In genomic region chr17:26956895-26957294, GRCm38 (mm10) we compare ENCODE assay signal across 13 mouse cellular contexts. TPM values are rescaled to one million over a fixed set of nuclear protein-coding genes. Genes with fewer than 3 reads are reported as not detected.
DNase-seq lines count a peak whose midpoint lies in the region; ATAC-seq lines count a peak whose summit lies in the region.
"Had no signal": no experiment of that assay in that cellular context is flagged by ENCODE, and none has a peak within 500 bp of the region (broad histone marks: within the 10 kb centered on the region; RNA-seq: fewer than 3 reads in every experiment).

No protein-coding gene starts in this region.

- DNase-seq in spleen, postnatal 4 days (ENCODE audit: low spot score in 2 of 2), result peak; percentile 51 to 74
- no peak for DNase-seq in spleen, adult 18-20 months
- peak; percentile 74 for DNase-seq in c-Kit-positive CD71-positive TER-119-negative erythroid progenitor cells, embryonic 14.5 days (ENCODE audit: low read depth)
- DNase-seq in liver, result peak; percentile 80
- DNase-seq in kidney, postnatal 4 days, result no peak
- no peak for DNase-seq in cerebellum, adult 18-20 months
- DNase-seq: adrenal gland, adult 8-10 months; gastrocnemius, postnatal 14 days; heart, postnatal 14 days; kidney, adult 8-10 months; thymus, adult 18-20 months had no signal

- ATAC-seq in megakaryocyte-erythroid progenitor cell, adult 5-6 weeks (replicated peaks; ENCODE audit: low FRiP score, low TSS enrichment, poor library complexity, severe bottlenecking), result peak; percentile 81
- ATAC-seq: hindbrain, postnatal 0 days had no signal

RNA-seq across cellular contexts. Expression of gene Syngap1, which starts 15.8 kb away (rescaled TPM):
- 18.2 and 33.6 TPM in 2 replicates for total RNA-seq in megakaryocyte-erythroid progenitor cell, adult 5-6 weeks (2014; fragmentation: Nextera tagmentation)
- total RNA-seq in megakaryocyte-erythroid progenitor cell, adult 5-6 weeks (2017), result 7.7 and 9.1 TPM in 2 replicates

RNA-seq across cellular contexts. Expression of gene Zbtb9, which starts 16.1 kb away (rescaled TPM):
- 5.5 and 14.6 TPM in 2 replicates for total RNA-seq in megakaryocyte-erythroid progenitor cell, adult 5-6 weeks (2014; fragmentation: Nextera tagmentation)
- total RNA-seq in megakaryocyte-erythroid progenitor cell, adult 5-6 weeks (2017), result 18.3 and 22.0 TPM in 2 replicates

RNA-seq across cellular contexts. Expression of gene Cuta, which starts 17.5 kb away (rescaled TPM):
- total RNA-seq in megakaryocyte-erythroid progenitor cell, adult 5-6 weeks (2014; fragmentation: Nextera tagmentation), result 154 and 184 TPM in 2 replicates
- 55.2 and 93.0 TPM in 2 replicates for total RNA-seq in megakaryocyte-erythroid progenitor cell, adult 5-6 weeks (2017)

RNA-seq across cellular contexts. Expression of gene Phf1, which starts 24.0 kb away (rescaled TPM):
- total RNA-seq in megakaryocyte-erythroid progenitor cell, adult 5-6 weeks (2014; fragmentation: Nextera tagmentation), result 8.2 and 11.6 TPM in 2 replicates
- 2.2 and 2.8 TPM in 2 replicates for total RNA-seq in megakaryocyte-erythroid progenitor cell, adult 5-6 weeks (2017)

RNA-seq across cellular contexts. Expression of gene Kifc5b, which starts 40.0 kb away (rescaled TPM):
- total RNA-seq in megakaryocyte-erythroid progenitor cell, adult 5-6 weeks (2014; fragmentation: Nextera tagmentation), result 15.6 and 19.6 TPM in 2 replicates
- 9.1 and 9.7 TPM in 2 replicates for total RNA-seq in megakaryocyte-erythroid progenitor cell, adult 5-6 weeks (2017)

Comparison
In these comparisons a context has a peak if more than half of its experiments do, and no peak if none do; other contexts are left out.
1. DNase-seq: peak in spleen, postnatal 4 days (2 of 2), c-Kit-positive CD71-positive TER-119-negative erythroid progenitor cells, embryonic 14.5 days (single experiment) and liver (single experiment); none in spleen, adult 18-20 months (0 of 2), kidney, postnatal 4 days (0 of 2) and cerebellum, adult 18-20 months (0 of 2).